In the genomic region with DNA sequence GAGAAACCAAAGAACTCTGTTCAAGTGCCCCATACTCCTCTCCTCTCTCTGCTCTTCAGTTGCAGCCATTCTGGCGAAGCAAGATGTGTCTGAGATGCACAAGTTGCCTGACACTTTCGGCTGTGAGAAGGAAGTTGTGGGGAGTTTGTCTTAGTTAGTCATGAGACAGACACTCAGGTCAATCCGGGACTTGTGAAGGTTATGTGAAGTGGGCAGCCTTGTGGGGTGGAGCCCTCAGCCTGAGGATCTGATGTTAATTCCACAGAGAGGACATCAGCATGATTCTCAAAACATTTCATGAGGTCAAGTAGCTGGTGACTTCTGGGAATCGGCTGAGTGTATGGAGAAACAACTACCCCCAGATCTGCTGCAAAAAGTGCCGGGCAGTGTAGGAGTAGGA, we compare ENCODE assay signal across 16 mouse cellular contexts. TPM values are rescaled to one million over a fixed set of nuclear protein-coding genes. Genes with fewer than 3 reads are reported as not detected.
"Had no signal": no experiment of that assay in that cellular context is flagged by ENCODE, and none has a peak within 500 bp of the region (broad histone marks: within the 10 kb centered on the region; RNA-seq: fewer than 3 reads in every experiment).

No protein-coding gene starts in this region.

- ATAC-seq: midbrain, embryonic 16.5 days had no signal

- H3K4me2 ChIP-seq: lung, embryonic 14.5 days; midbrain, embryonic 12.5 days; neural tube, embryonic 12.5 days had no signal

- H3K27ac ChIP-seq: midbrain, embryonic 10.5 days; midbrain, embryonic 12.5 days; neural tube, embryonic 12.5 days had no signal

- H3K4me1 ChIP-seq: midbrain, embryonic 10.5 days; midbrain, embryonic 12.5 days; neural tube, embryonic 12.5 days had no signal

- H3K9ac ChIP-seq: lung, embryonic 14.5 days; midbrain, embryonic 12.5 days; neural tube, embryonic 12.5 days had no signal

- H3K27me3 ChIP-seq: midbrain, embryonic 12.5 days; neural tube, embryonic 12.5 days had no signal

- DNase-seq: lung, adult 18-20 months; lung, embryonic 14.5 days; lung, postnatal 10 days; lung, postnatal 4 days; midbrain, embryonic 14.5 days; right cerebral cortex, postnatal 25 days; right cerebral cortex, postnatal 4 days; thymus, adult 18-20 months; thymus, postnatal 14 days; thymus, postnatal 36 days had no signal

- H3K9me3 ChIP-seq: midbrain, embryonic 10.5 days; midbrain, embryonic 12.5 days; neural tube, embryonic 12.5 days had no signal

- H3K4me3 ChIP-seq: midbrain, embryonic 10.5 days; midbrain, embryonic 12.5 days; neural tube, embryonic 12.5 days had no signal

RNA-seq across cellular contexts. Expression of a gene that starts 8.7 kb away (rescaled TPM):
- total RNA-seq: megakaryocyte-erythroid progenitor cell, adult 5-6 weeks had no signal
- polyA plus RNA-seq: stomach, embryonic 14.5 days had no signal

RNA-seq across cellular contexts. Expression of a gene that starts 13.8 kb away (rescaled TPM):
- total RNA-seq: megakaryocyte-erythroid progenitor cell, adult 5-6 weeks had no signal
